Mouse (Mus musculus) CH12.LX (cell line): Measurements from ENCODE around the gene Nfia. TPM values are rescaled to one million over a fixed set of nuclear protein-coding genes. Genes with fewer than 3 reads are reported as not detected.

Source experiments
- DNase-seq: peaks from one replicate; pipeline ENCODE4 v3.0.0-alpha.2; 2013; ENCODE audit errors: extremely low read depth
- H3K27ac ChIP-seq: 2 replicates; pipeline ENCODE4 v1.5.1; 2012; ENCODE audit warnings: low read depth, mild to moderate bottlenecking, control low read depth, moderate library complexity; ENCODE audit not compliant: insufficient read depth
- H3K27me3 ChIP-seq: replicated peaks from 2 replicates; pipeline ENCODE3; 2012; ENCODE audit warnings: inconsistent platforms
- H3K36me3 ChIP-seq, 2 experiments: replicated peaks in 1 of 2; 2 replicates each; pipeline versions ENCODE3 to v1.6.1; 2012; ENCODE audit warnings: inconsistent platforms in 1 of 2, low read length in 1 of 2, mild to moderate bottlenecking in 1 of 2, mixed read lengths in 1 of 2, moderate library complexity in 1 of 2; ENCODE audit not compliant: control insufficient read depth in 1 of 2, insufficient read depth in 1 of 2
- H3K4me1 ChIP-seq, 2 experiments: 2 replicates each; pipeline ENCODE4 v1.6.1; 2012; ENCODE audit warnings: inconsistent platforms in 1 of 2, moderate library complexity in 1 of 2; ENCODE audit not compliant: insufficient read depth in 2 of 2, control insufficient read depth in 1 of 2
- H3K4me2 ChIP-seq: 2 replicates; pipeline ENCODE4 v1.6.1; 2012; ENCODE audit warnings: low read depth, mild to moderate bottlenecking, control low read depth; ENCODE audit not compliant: poor library complexity, insufficient read depth, severe bottlenecking
- H3K4me3 ChIP-seq, 3 experiments: fragments of 150-350 bp in 1 of 3; sonication (generic) in 1 of 3; replicated peaks in 1 of 3; 2 replicates each; pipeline versions ENCODE3 to v1.5.1; 2011 to 2012; ENCODE audit warnings: low read depth in 2 of 3, low read length in 2 of 3, mild to moderate bottlenecking in 2 of 3, moderate library complexity in 2 of 3, control low read depth in 1 of 3, improper control_type of control experiment in 1 of 3, inconsistent platforms in 1 of 3, mixed read lengths in 1 of 3; ENCODE audit not compliant: poor library complexity in 1 of 3
- H3K79me2 ChIP-seq: replicated peaks from 2 replicates; pipeline ENCODE4 v1.6.1; 2012; ENCODE audit warnings: mild to moderate bottlenecking, moderate library complexity; ENCODE audit not compliant: control insufficient read depth, poor library complexity, insufficient read depth, severe bottlenecking; ENCODE audit errors: extremely low read depth
- H3K9ac ChIP-seq: 2 replicates; pipeline ENCODE4 v1.6.1; 2012; ENCODE audit warnings: low read depth, mild to moderate bottlenecking, control low read depth, moderate library complexity; ENCODE audit not compliant: insufficient read depth
- H3K9me3 ChIP-seq: replicated peaks from 2 replicates; pipeline ENCODE3; 2012; ENCODE audit warnings: low read length, inconsistent platforms, mixed read lengths
- CHD1 ChIP-seq: IDR thresholded peaks from 2 replicates; pipeline ENCODE4 v1.6.1; 2012; ENCODE audit warnings: low read depth, low read length, improper control_type of control experiment, inconsistent platforms
- E2F4 ChIP-seq: IDR thresholded peaks from 2 replicates; pipeline ENCODE4 v1.6.1; 2011; ENCODE audit warnings: low read depth, low read length, improper control_type of control experiment; ENCODE audit not compliant: insufficient replicate concordance
- ELF1 ChIP-seq: IDR thresholded peaks from 2 replicates; pipeline ENCODE4 v1.6.1; 2014; ENCODE audit warnings: low read depth, mild to moderate bottlenecking, inconsistent platforms, low read length, improper control_type of control experiment
- GABPA ChIP-seq: IDR thresholded peaks from 2 replicates; pipeline ENCODE4 v1.6.1; 2012; ENCODE audit warnings: low read depth, low read length, improper control_type of control experiment, inconsistent platforms; ENCODE audit not compliant: insufficient replicate concordance
- HCFC1 ChIP-seq: IDR thresholded peaks from 2 replicates; pipeline ENCODE4 v1.6.1; 2012; ENCODE audit warnings: low read depth, mild to moderate bottlenecking, inconsistent platforms, low read length, improper control_type of control experiment
- IRF4 ChIP-seq: IDR thresholded peaks from 2 replicates; pipeline ENCODE4 v1.6.1; 2014; ENCODE audit warnings: low read depth, mild to moderate bottlenecking, inconsistent platforms, low read length, improper control_type of control experiment
- JUND ChIP-seq: conservative IDR thresholded peaks from 2 replicates; pipeline ENCODE4 v1.6.1; 2011; ENCODE audit warnings: low read depth, low read length, improper control_type of control experiment
- KAT2A ChIP-seq: IDR thresholded peaks from 2 replicates; pipeline ENCODE4 v1.6.1; 2012; ENCODE audit warnings: low read length, improper control_type of control experiment, inconsistent platforms; ENCODE audit not compliant: insufficient replicate concordance
- MAFK ChIP-seq: IDR thresholded peaks from 2 replicates; pipeline ENCODE4 v1.6.1; 2011; ENCODE audit warnings: low read length, improper control_type of control experiment; ENCODE audit not compliant: insufficient replicate concordance
- MEF2A ChIP-seq: IDR thresholded peaks from 2 replicates; pipeline ENCODE4 v1.6.1; 2014; ENCODE audit warnings: low read depth, mild to moderate bottlenecking, inconsistent platforms, low read length, improper control_type of control experiment, borderline replicate concordance
- NRF1 ChIP-seq: IDR thresholded peaks from 2 replicates; pipeline ENCODE4 v1.6.1; 2014; ENCODE audit warnings: low read depth, mild to moderate bottlenecking, inconsistent platforms, low read length, improper control_type of control experiment, moderate library complexity
- PAX5 ChIP-seq: IDR thresholded peaks from 2 replicates; pipeline ENCODE4 v1.6.1; 2012; ENCODE audit warnings: low read length, inconsistent platforms, mixed read lengths
- RCOR1 ChIP-seq: conservative IDR thresholded peaks from 2 replicates; pipeline ENCODE4 v1.6.1; 2012; ENCODE audit warnings: low read depth, mild to moderate bottlenecking, inconsistent platforms, low read length, improper control_type of control experiment
- SIN3A ChIP-seq: IDR thresholded peaks from 2 replicates; pipeline ENCODE4 v1.6.1; 2012; ENCODE audit warnings: low read length, improper control_type of control experiment, inconsistent platforms
- TCF12 ChIP-seq: IDR thresholded peaks from 2 replicates; pipeline ENCODE4 v1.6.1; 2014; ENCODE audit warnings: low read depth, mild to moderate bottlenecking, inconsistent platforms, low read length, improper control_type of control experiment
- USF1 ChIP-seq: IDR thresholded peaks from 2 replicates; pipeline ENCODE4 v1.6.1; 2014; ENCODE audit warnings: low read depth, mild to moderate bottlenecking, inconsistent platforms, low read length, improper control_type of control experiment
- USF2 ChIP-seq: conservative IDR thresholded peaks from 2 replicates; pipeline ENCODE4 v1.6.1; 2011; ENCODE audit warnings: low read depth, low read length, improper control_type of control experiment
- dilution Hi-C: fragments of 300-500 bp; cut with MboI; formaldehyde crosslinking; loops from 2 replicates; pipeline ENCODE4 v1.14.3; 2020; ENCODE audit warnings: low sequenced_read_pairs; ENCODE audit not compliant: extremely low pct_unique_long_range_greater_than_20kb, extremely low pct_ligation_motif_present
- in situ Hi-C: fragments of 300-500 bp; cut with MboI; formaldehyde crosslinking; loops from 3 replicates; pipeline ENCODE4 v1.14.3; 2019; ENCODE audit warnings: low sequenced_read_pairs, low pct_ligation_motif_present, low pct_unique_long_range_greater_than_20kb, mixed read lengths
- polyA plus RNA-seq: library from polyadenylated mRNA; unstranded; fragments of >175 nt; gene quantifications from 2 replicates; pipeline ENCODE4 v1.2.1, GENCODE M21; 2012; ENCODE audit warnings: low read depth; ENCODE audit not compliant: insufficient read length
- total RNA-seq, 2 experiments: library from RNA; depleted of rRNA; stranded (reverse); fragments of 300-350 nt in 1 of 2; fragments of >200 nt in 1 of 2; gene quantifications; 2 replicates each; pipeline ENCODE4 v1.2.3; 2012 to 2014

Nfia gene
- total and polyA plus RNA-seq, 3 experiments, result not detected

DNA sequence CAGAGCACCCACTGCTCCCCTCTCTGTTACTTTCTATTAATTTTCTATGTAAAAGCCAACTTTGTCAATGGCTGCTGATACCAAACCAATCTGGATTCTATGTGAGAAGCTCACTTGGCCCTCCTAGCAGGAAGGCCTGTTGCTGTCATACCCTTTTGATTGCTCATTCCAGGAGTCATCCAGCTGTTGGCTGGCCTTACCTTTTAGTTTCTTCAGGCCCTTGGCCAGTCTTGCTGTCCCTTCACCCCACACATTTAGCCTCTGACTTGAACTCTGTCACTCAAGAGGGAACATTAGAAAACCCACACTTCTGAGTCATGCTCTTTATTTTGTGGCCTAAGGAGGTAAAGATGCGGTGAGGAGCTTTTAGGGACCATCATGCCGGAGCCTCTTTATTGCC, 91.7 kb downstream of the Nfia start:
- Histone ChIP-seq H3K4me2 (no peak overlapping the region), H3K36me3 (no peaks in the 10 kb centered on the region), H3K79me2 (no peaks in the 10 kb centered on the region), H3K4me1 (no peaks in the 10 kb centered on the region), H3K27me3 (no peaks in the 10 kb centered on the region), H3K4me3 (no peak overlapping the region), H3K27ac (no peak overlapping the region), H3K9ac (no peak overlapping the region), H3K9me3 (peaks cover 65% of the 10 kb centered on the region)
- no peak for DNase-seq
- dilution Hi-C loops (no loop called here), in situ Hi-C loops (no loop called here)
- no peak for TF ChIP-seq MEF2A
- no peak for TF ChIP-seq PAX5
- no peak for TF ChIP-seq RCOR1
- no peak for TF ChIP-seq JUND
- TF ChIP-seq NRF1, result no peak
- no peak for TF ChIP-seq IRF4
- TF ChIP-seq HCFC1, result no peak
- no peak for TF ChIP-seq E2F4
- no peak for TF ChIP-seq ELF1
- TF ChIP-seq MAFK, result no peak
- TF ChIP-seq TCF12, result no peak

DNA sequence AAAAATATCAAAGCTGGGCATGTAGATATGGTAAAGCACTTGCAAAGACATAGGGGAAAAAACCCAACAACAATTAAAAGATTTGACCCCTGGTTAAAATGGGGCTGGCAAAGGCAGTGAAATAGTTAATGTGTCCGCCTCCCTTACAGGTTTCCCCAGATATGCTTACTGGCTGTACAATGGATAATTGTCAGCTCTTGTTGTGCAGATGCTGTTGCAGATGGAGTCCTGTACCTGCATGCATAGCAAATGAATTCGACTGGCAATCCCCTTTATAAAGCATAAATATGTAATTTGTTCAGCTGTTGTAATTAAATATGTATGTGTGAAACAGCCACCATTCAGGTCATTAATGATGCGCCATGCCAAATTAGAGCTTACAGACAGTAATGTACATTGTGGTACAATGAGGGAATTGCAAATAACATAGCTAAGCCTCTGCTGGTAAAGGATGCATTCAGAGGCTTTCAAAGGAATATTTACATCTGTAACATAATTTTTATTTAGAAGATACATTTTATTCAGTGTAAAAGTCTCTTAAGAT, 92.9 kb downstream of the Nfia start:
- Histone ChIP-seq H3K9ac (no peak overlapping the region), H3K27me3 (no peaks in the 10 kb centered on the region), H3K4me3 (no peak overlapping the region), H3K79me2 (no peaks in the 10 kb centered on the region), H3K9me3 (peaks cover 59% of the 10 kb centered on the region), H3K36me3 (no peaks in the 10 kb centered on the region), H3K27ac (no peak overlapping the region), H3K4me2 (no peak overlapping the region), H3K4me1 (no peaks in the 10 kb centered on the region)
- dilution Hi-C loops (no loop called here), in situ Hi-C loops (no loop called here)
- DNase-seq, result no peak
- TF ChIP-seq USF2 (no peak), PAX5 (no peak), SIN3A (no peak), TCF12 (no peak), GABPA (no peak), USF1 (no peak), KAT2A (no peak), CHD1 (no peak)
